ENCODE assay signal across 24 mouse cellular contexts in genomic region chr4:53717546-53717945, GRCm38 (mm10). TPM values are rescaled to one million over a fixed set of nuclear protein-coding genes. Genes with fewer than 3 reads are reported as not detected.
DNase-seq lines count a peak whose midpoint lies in the region; ATAC-seq and TF ChIP-seq lines count a peak whose summit lies in the region.
"Had no signal": no experiment of that assay in that cellular context is flagged by ENCODE, and none has a peak within 500 bp of the region (broad histone marks: within the 10 kb centered on the region; RNA-seq: fewer than 3 reads in every experiment).

No protein-coding gene starts in this region.

- no peak for TF ChIP-seq POLR2A in kidney, adult 2 months (IDR thresholded peaks at IDR 0.05; ENCODE audit: low read depth, low read length)

- H3K9ac ChIP-seq in kidney, embryonic 15.5 days, result no peak overlapping the region
- H3K9ac ChIP-seq: forebrain, embryonic 13.5 days; hindbrain, embryonic 13.5 days; intestine, embryonic 15.5 days had no signal

- peak; percentile 61 for DNase-seq in heart, adult 11 months
- no peak for DNase-seq in heart, postnatal 10 days
- no peak for DNase-seq in kidney, adult 2 months
- peak; percentile 24 for DNase-seq in kidney, postnatal 10 days
- DNase-seq in kidney, postnatal 25 days, result no peak
- DNase-seq in 3T3-L1 (ENCODE audit: low read depth, low spot score), result peak; percentile 10
- no peak for DNase-seq in urinary bladder, postnatal 36 days (ENCODE audit: low spot score in 2 of 2)
- DNase-seq: adrenal gland, postnatal 25 days; cerebellum, adult 18-20 months; cerebellum, adult 9-10 months; cerebellum, postnatal 14 days; gastrocnemius, postnatal 25 days; heart, adult 2 months had no signal

- no peaks in the 10 kb centered on the region for H3K9me3 ChIP-seq in kidney, embryonic 15.5 days (replicated peaks)
- H3K9me3 ChIP-seq: forebrain, embryonic 10.5 days; forebrain, embryonic 13.5 days; hindbrain, embryonic 10.5 days; hindbrain, embryonic 13.5 days; intestine, embryonic 15.5 days had no signal

- H3K4me2 ChIP-seq in kidney, embryonic 15.5 days, result no peak overlapping the region
- H3K4me2 ChIP-seq: forebrain, embryonic 13.5 days; heart, embryonic 11.5 days; hindbrain, embryonic 13.5 days; intestine, embryonic 15.5 days had no signal

- H3K4me1 ChIP-seq in kidney, adult 2 months (ENCODE audit: control insufficient read depth, insufficient read depth, low read length), result no peaks in the 10 kb centered on the region
- peaks cover 21% of the 10 kb centered on the region for H3K4me1 ChIP-seq in kidney, embryonic 15.5 days
- H3K4me1 ChIP-seq: intestine, embryonic 15.5 days had no signal

- peak overlapping the region; percentile 26; the same call in 1 of the 2 replicates for H3K27ac ChIP-seq in kidney, adult 2 months (ENCODE audit: insufficient read depth, low read depth, low read length)
- no peak overlapping the region for H3K27ac ChIP-seq in kidney, embryonic 15.5 days
- H3K27ac ChIP-seq: forebrain, embryonic 10.5 days; forebrain, embryonic 13.5 days; hindbrain, embryonic 10.5 days; hindbrain, embryonic 13.5 days; intestine, embryonic 15.5 days had no signal

- intact Hi-C loops in heart, postnatal 10 days (cut with DNase I), result no loop called here

- no peaks in the 10 kb centered on the region for H3K27me3 ChIP-seq in kidney, adult 2 months (replicated peaks; ENCODE audit: control insufficient read depth, insufficient read depth, low read length)
- no peaks in the 10 kb centered on the region for H3K27me3 ChIP-seq in kidney, embryonic 15.5 days
- H3K27me3 ChIP-seq: forebrain, embryonic 13.5 days; hindbrain, embryonic 13.5 days; intestine, embryonic 15.5 days had no signal

- H3K4me3 ChIP-seq in kidney, adult 2 months (ENCODE audit: insufficient read depth, low read depth, low read length), result no peak overlapping the region
- H3K4me3 ChIP-seq in kidney, embryonic 15.5 days (replicated peaks), result no peak overlapping the region
- H3K4me3 ChIP-seq: forebrain, embryonic 10.5 days; forebrain, embryonic 13.5 days; heart, adult 2 months; hindbrain, embryonic 10.5 days; hindbrain, embryonic 13.5 days; intestine, embryonic 15.5 days had no signal

- ATAC-seq in kidney, embryonic 15.5 days (replicated peaks; ENCODE audit: low FRiP score), result no peak
- ATAC-seq: activated CD4-positive, CD25-positive, alpha-beta regulatory T cell, adult 4 months; CD4-positive, CD25-positive, alpha-beta regulatory T cell, adult 4 months; forebrain, embryonic 13.5 days; forebrain, embryonic 16.5 days; hindbrain, embryonic 16.5 days; intestine, embryonic 15.5 days had no signal

- no peak for TF ChIP-seq CTCF in kidney, adult 2 months (conservative IDR thresholded peaks at IDR 0.05; ENCODE audit: insufficient read depth, insufficient read length, low read depth, low read length)

- H3K36me3 ChIP-seq in kidney, adult 2 months (ENCODE audit: control insufficient read depth, insufficient read depth, low read length), result no peaks in the 10 kb centered on the region
- H3K36me3 ChIP-seq in kidney, embryonic 15.5 days, result peaks cover 7% of the 10 kb centered on the region; the same call in 1 of the 2 replicates
- H3K36me3 ChIP-seq: intestine, embryonic 15.5 days had no signal

- 58% methylated on average over 4 of the region's 4 CpGs for WGBS in kidney, adult 2 months
- WGBS in kidney, embryonic 15.5 days, result 60% methylated on average over 4 of the region's 4 CpGs

RNA-seq across cellular contexts. Expression of gene Fktn, which starts 3.7 kb away (rescaled TPM):
- 10 to 100 TPM; 13.1 to 15.0 TPM for total RNA-seq in heart, postnatal 10 days (2021)
- 6.5 and 7.0 TPM in 2 replicates for polyA plus RNA-seq in kidney, adult 2 months (2012; rRNA removed)
- polyA plus RNA-seq in kidney, embryonic 15.5 days (2015; fragmentation: Nextera tagmentation; extraction: Ambion mirVana), result 19.1 and 19.2 TPM in 2 replicates

Comparison
In these comparisons a context has a peak if more than half of its experiments do, and no peak if none do; other contexts are left out.
1. DNase-seq: peak in heart, adult 11 months (single experiment), kidney, postnatal 10 days (single experiment) and 3T3-L1 (single experiment); none in heart, postnatal 10 days (0 of 2), kidney, adult 2 months (single experiment), kidney, postnatal 25 days (0 of 2) and urinary bladder, postnatal 36 days (0 of 2).